Comparison of ENCODE assay signal across 8 mouse cellular contexts in the genomic region with DNA sequence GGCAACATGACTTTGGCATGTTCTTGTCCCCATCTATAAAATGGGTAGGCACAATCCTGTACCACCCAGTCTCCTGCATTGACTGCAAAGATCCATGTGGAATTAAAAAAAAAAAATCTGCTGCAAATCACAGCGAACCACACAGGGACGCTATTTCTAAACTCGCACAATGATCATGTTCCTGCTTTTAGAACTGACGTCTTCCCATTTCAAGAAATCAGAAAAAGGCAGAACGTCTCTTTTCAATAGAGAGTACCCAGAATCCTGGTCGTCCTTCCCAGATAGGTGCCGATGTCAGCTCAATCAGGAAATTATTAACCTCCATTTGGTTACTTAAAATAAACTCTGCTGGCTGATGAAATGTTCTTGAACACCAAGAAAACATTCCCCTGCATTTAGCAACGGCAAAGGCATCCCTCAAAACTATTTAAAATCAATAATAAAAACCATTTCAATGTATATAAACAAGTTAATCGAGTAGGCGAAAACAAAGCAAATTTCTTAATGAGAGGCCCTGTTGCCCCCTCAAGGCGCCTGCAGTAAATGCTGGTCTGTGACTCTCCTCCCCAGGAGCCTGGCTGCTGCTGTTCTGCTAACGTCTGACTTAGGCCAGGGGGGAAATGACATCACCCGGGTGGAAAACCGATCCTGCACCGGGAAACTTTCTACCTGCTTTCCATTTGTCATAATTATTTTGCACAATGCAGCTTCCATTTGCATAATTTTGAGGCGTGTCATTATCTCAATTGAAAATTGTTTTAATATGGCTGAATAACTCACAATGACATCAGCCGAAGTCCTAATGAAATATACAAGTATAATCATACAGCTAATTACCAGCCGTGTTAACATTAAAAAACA. TPM values are rescaled to one million over a fixed set of nuclear protein-coding genes. Genes with fewer than 3 reads are reported as not detected.
DNase-seq lines count a peak whose midpoint lies in the region; ATAC-seq lines count a peak whose summit lies in the region.

No protein-coding gene starts in this region.

- no peaks in the 10 kb centered on the region for H3K9me3 ChIP-seq in neural tube, embryonic 11.5 days (ENCODE audit: control insufficient read depth, low read length)

- H3K4me3 ChIP-seq in neural tube, embryonic 11.5 days (ENCODE audit: low read depth, low read length): no peak overlapping the region

- peak; percentile 23 for DNase-seq in neural tube, embryonic 11.5 days (ENCODE audit: low spot score)
- no peak for DNase-seq in neural tube, embryonic 10.5 days (ENCODE audit: extremely low spot score, low spot score)
- peak; percentile 53 for DNase-seq in embryo, embryonic 10 days (ENCODE audit: low spot score)
- peak; percentile 72 for DNase-seq in heart, adult 8-10 months (ENCODE audit: low spot score)
- peak; percentile 58 for DNase-seq in kidney, adult 11 months
- DNase-seq in liver: peak; percentile 17
- DNase-seq in retina, embryonic 14.5 days (ENCODE audit: low spot score): peak; percentile 55
- DNase-seq in ovary, postnatal 10 days (ENCODE audit: low spot score): no peak

- WGBS in neural tube, embryonic 11.5 days: 26% methylated on average over 18 of the region's 18 CpGs

- H3K27ac ChIP-seq in neural tube, embryonic 11.5 days (ENCODE audit: low read depth, low read length): no peak overlapping the region

- peak overlapping the region; percentile 9; the same call in 1 of the 2 replicates for H3K4me2 ChIP-seq in neural tube, embryonic 11.5 days (ENCODE audit: low read depth)

- H3K9ac ChIP-seq in neural tube, embryonic 11.5 days (ENCODE audit: low read length): no peak overlapping the region

- no peak for ATAC-seq in neural tube, embryonic 11.5 days (ENCODE audit: insufficient read depth, low FRiP score, low TSS enrichment)

- no peaks in the 10 kb centered on the region for H3K36me3 ChIP-seq in neural tube, embryonic 11.5 days (ENCODE audit: control insufficient read depth, insufficient read depth, low read length)

- H3K4me1 ChIP-seq in neural tube, embryonic 11.5 days (ENCODE audit: control insufficient read depth, insufficient read depth, low read length): no peaks in the 10 kb centered on the region

- H3K27me3 ChIP-seq in neural tube, embryonic 11.5 days (ENCODE audit: control insufficient read depth, insufficient read depth, low read length): no peaks in the 10 kb centered on the region

RNA-seq across cellular contexts. Expression of gene Arid5b, which starts 3.4 kb away (rescaled TPM):
- polyA plus RNA-seq in neural tube, embryonic 11.5 days (2014; fragmentation: Nextera tagmentation; extraction: Ambion mirVana): 14.0 and 15.0 TPM in 2 replicates
- 10 to 100 TPM; 17.7 to 25.4 (median 18.5) TPM for total RNA-seq in heart, adult 8-10 months (2022)

Comparison
In these comparisons a context has a peak if more than half of its experiments do, and no peak if none do; other contexts are left out.
1. DNase-seq: peak in neural tube, embryonic 11.5 days (single experiment), embryo, embryonic 10 days (single experiment), heart, adult 8-10 months (single experiment), kidney, adult 11 months (single experiment), liver (single experiment) and retina, embryonic 14.5 days (single experiment); none in neural tube, embryonic 10.5 days (single experiment) and ovary, postnatal 10 days (single experiment).